In the genomic region with DNA sequence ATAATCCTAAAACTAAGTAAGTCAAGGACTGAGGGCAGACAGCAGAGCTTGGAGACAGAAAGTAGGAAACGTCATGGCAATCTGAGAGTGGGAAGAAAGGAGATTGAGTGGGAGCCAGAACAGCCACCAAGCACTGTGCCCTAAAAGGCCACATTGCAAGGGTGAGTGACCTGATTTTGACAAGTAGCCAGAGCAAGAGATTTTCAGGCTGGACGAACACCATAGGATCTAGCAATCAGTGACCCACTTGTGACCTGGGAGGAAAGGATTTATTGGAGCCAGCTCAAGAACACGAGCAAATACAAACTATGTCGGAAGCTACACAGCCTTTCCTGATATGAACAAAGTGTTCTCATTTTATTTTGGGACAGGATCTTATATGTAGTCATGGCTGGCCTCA, we compare ENCODE assay signal across 8 mouse cellular contexts. TPM values are rescaled to one million over a fixed set of nuclear protein-coding genes. Genes with fewer than 3 reads are reported as not detected.
DNase-seq lines count a peak whose midpoint lies in the region; ATAC-seq and TF ChIP-seq lines count a peak whose summit lies in the region.

No protein-coding gene starts in this region.

- H3K4me3 ChIP-seq in testis, adult 2 months (ENCODE audit: control insufficient read depth, low read depth, low read length), result no peak overlapping the region
- H3K4me3 ChIP-seq in heart, embryonic 14.5 days (ENCODE audit: control insufficient read depth in 1 of 2, insufficient read depth in 1 of 2, low read depth in 1 of 2, low read length in 2 of 2), result no peak overlapping the region
- H3K4me3 ChIP-seq in kidney, embryonic 16.5 days (ENCODE audit: low read length), result peak overlapping the region; percentile 76; the same call in 1 of the 2 replicates

- TF ChIP-seq POLR2A in testis, adult 2 months (IDR thresholded peaks at IDR 0.05; ENCODE audit: control insufficient read depth, low read depth, low read length), result no peak

- no peaks in the 10 kb centered on the region for H3K36me3 ChIP-seq in testis, adult 2 months (ENCODE audit: control insufficient read depth, insufficient read depth, low read length)
- no peaks in the 10 kb centered on the region for H3K36me3 ChIP-seq in heart, embryonic 14.5 days (ENCODE audit: control insufficient read depth, insufficient read depth, low read length)
- no peaks in the 10 kb centered on the region for H3K36me3 ChIP-seq in kidney, embryonic 16.5 days (ENCODE audit: insufficient read depth, low read length)

- no peak for DNase-seq in testis, postnatal 10 days (ENCODE audit: low spot score)
- DNase-seq in lung, postnatal 36 days, result peak; percentile 76
- DNase-seq in frontal cortex, postnatal 10 days (ENCODE audit: low spot score in 2 of 2), result no peak
- no peak for DNase-seq in embryo, embryonic 11 days
- no peak for DNase-seq in spleen, postnatal 4 days (ENCODE audit: low spot score in 2 of 2)

- ATAC-seq in heart, embryonic 14.5 days (ENCODE audit: insufficient number of reproducible peaks, insufficient read depth, low FRiP score, low read depth), result no peak
- ATAC-seq in kidney, embryonic 16.5 days (ENCODE audit: low FRiP score, low TSS enrichment), result no peak

- whole genome bisulfite sequencing in heart, embryonic 14.5 days, result 46% methylated on average over 4 of the region's 4 CpGs
- WGBS in kidney, embryonic 16.5 days, result 21% methylated on average over 4 of the region's 4 CpGs

- H3K9ac ChIP-seq in heart, embryonic 14.5 days (ENCODE audit: low read length), result peak overlapping the region; percentile 83; the same call in 1 of the 2 replicates
- H3K9ac ChIP-seq in kidney, embryonic 16.5 days (replicated peaks; ENCODE audit: low read length), result peak overlapping the region; percentile 91; the same call in 1 of the 2 replicates

- H3K27ac ChIP-seq in testis, adult 2 months (ENCODE audit: control insufficient read depth, insufficient read depth, low read depth, low read length), result peak overlapping the region; percentile 62; the same call in 1 of the 2 replicates
- H3K27ac ChIP-seq in heart, embryonic 14.5 days (replicated peaks in 1 of 2; ENCODE audit: control insufficient read depth in 1 of 2, insufficient read depth in 1 of 2, low read depth in 2 of 2, low read length in 2 of 2), result peak overlapping the region; percentile 21 to 90; a peak in 1 of 4 replicates
- peak overlapping the region; percentile 98; the same call in 1 of the 2 replicates for H3K27ac ChIP-seq in kidney, embryonic 16.5 days (ENCODE audit: low read length)

- H3K27me3 ChIP-seq in testis, adult 2 months (ENCODE audit: control insufficient read depth, insufficient read depth, low read length), result no peaks in the 10 kb centered on the region
- no peaks in the 10 kb centered on the region for H3K27me3 ChIP-seq in heart, embryonic 14.5 days (ENCODE audit: control insufficient read depth, insufficient read depth, low read length)
- H3K27me3 ChIP-seq in kidney, embryonic 16.5 days (ENCODE audit: insufficient read depth, low read length), result no peaks in the 10 kb centered on the region

- no peak for TF ChIP-seq CTCF in testis, adult 2 months (IDR thresholded peaks at IDR 0.05; ENCODE audit: control insufficient read depth, insufficient read depth, insufficient replicate concordance, low read depth, low read length)

- H3K9me3 ChIP-seq in heart, embryonic 14.5 days (ENCODE audit: control insufficient read depth, low read length), result no peaks in the 10 kb centered on the region
- H3K9me3 ChIP-seq in kidney, embryonic 16.5 days (ENCODE audit: low read length), result 0 out of 2 replicates have a peak, but pooled peaks cover 3% of the 10 kb centered on the region

- H3K4me2 ChIP-seq in heart, embryonic 14.5 days (ENCODE audit: low read length), result peak overlapping the region; percentile 83
- peak overlapping the region; percentile 84 for H3K4me2 ChIP-seq in kidney, embryonic 16.5 days (replicated peaks; ENCODE audit: low read depth, low read length)

- H3K4me1 ChIP-seq in testis, adult 2 months (ENCODE audit: control insufficient read depth, insufficient read depth, low read length), result peaks cover 9% of the 10 kb centered on the region
- peaks cover 10 to 11% of the 10 kb centered on the region in 2 experiments for H3K4me1 ChIP-seq in heart, embryonic 14.5 days (ENCODE audit: control insufficient read depth in 2 of 2, insufficient read depth in 2 of 2, low read length in 2 of 2)
- peaks cover 18% of the 10 kb centered on the region for H3K4me1 ChIP-seq in kidney, embryonic 16.5 days (ENCODE audit: insufficient read depth, low read length)

RNA-seq across cellular contexts. Expression of a gene that starts 1.1 kb away (rescaled TPM):
- polyA plus RNA-seq in testis, adult 2 months (2012; rRNA removed), result 13.6 and 14.9 TPM in 2 replicates
- polyA plus RNA-seq in heart, embryonic 14.5 days (2014; fragmentation: Nextera tagmentation; extraction: Ambion mirVana), result 6.2 and 6.5 TPM in 2 replicates
- polyA plus RNA-seq in kidney, embryonic 16.5 days (2015; fragmentation: Nextera tagmentation; extraction: Ambion mirVana), result 10.4 and 11.0 TPM in 2 replicates

RNA-seq across cellular contexts. Expression of a gene that starts 6.2 kb away (rescaled TPM):
- polyA plus RNA-seq in testis, adult 2 months (2012; rRNA removed), result 8.9 and 10.3 TPM in 2 replicates
- 18.8 and 21.5 TPM in 2 replicates for polyA plus RNA-seq in heart, embryonic 14.5 days (2014; fragmentation: Nextera tagmentation; extraction: Ambion mirVana)
- 34.9 and 36.3 TPM in 2 replicates for polyA plus RNA-seq in kidney, embryonic 16.5 days (2015; fragmentation: Nextera tagmentation; extraction: Ambion mirVana)

RNA-seq across cellular contexts. Expression of a gene that starts 46.7 kb away (rescaled TPM):
- polyA plus RNA-seq in testis, adult 2 months (2012; rRNA removed), result 0.56 and 0.67 TPM in 2 replicates
- polyA plus RNA-seq in heart, embryonic 14.5 days (2014; fragmentation: Nextera tagmentation; extraction: Ambion mirVana), result 3.0 and 3.4 TPM in 2 replicates
- polyA plus RNA-seq in kidney, embryonic 16.5 days (2015; fragmentation: Nextera tagmentation; extraction: Ambion mirVana), result 2.5 and 4.2 TPM in 2 replicates
